ENCODE assay signal across 7 mouse cellular contexts in genomic region chr11:56307051-56307450, GRCm38 (mm10).
DNase-seq lines count a peak whose midpoint lies in the region; ATAC-seq and TF ChIP-seq lines count a peak whose summit lies in the region.

No protein-coding gene starts in this region.

- no peak overlapping the region for H3K9ac ChIP-seq in intestine, postnatal 0 days (ENCODE audit: low read depth, low read length)
- no peak overlapping the region for H3K9ac ChIP-seq in intestine, embryonic 16.5 days (ENCODE audit: low read depth, low read length)
- H3K9ac ChIP-seq in lung, postnatal 0 days (replicated peaks; ENCODE audit: low read depth) = no peak overlapping the region
- no peak overlapping the region for H3K9ac ChIP-seq in MEL (ENCODE audit: control insufficient read depth, low read depth, low read length, poor library complexity, severe bottlenecking)

- no peaks in the 10 kb centered on the region for H3K36me3 ChIP-seq in intestine, postnatal 0 days (ENCODE audit: control insufficient read depth, insufficient read depth)
- no peaks in the 10 kb centered on the region for H3K36me3 ChIP-seq in intestine, embryonic 16.5 days (ENCODE audit: control insufficient read depth, insufficient read depth, low read length)
- H3K36me3 ChIP-seq in lung, postnatal 0 days (ENCODE audit: insufficient read depth, low read length) = no peaks in the 10 kb centered on the region
- no peaks in the 10 kb centered on the region for H3K36me3 ChIP-seq in MEL (ENCODE audit: control insufficient read depth in 1 of 2, insufficient read depth in 2 of 2, low read length in 2 of 2)
- H3K36me3 ChIP-seq in embryonic facial prominence, embryonic 10.5 days (replicated peaks) = no peaks in the 10 kb centered on the region

- H3K27ac ChIP-seq in intestine, postnatal 0 days (ENCODE audit: low read depth, low read length) = no peak overlapping the region
- no peak overlapping the region for H3K27ac ChIP-seq in intestine, embryonic 16.5 days (ENCODE audit: low read length)
- H3K27ac ChIP-seq in lung, postnatal 0 days (ENCODE audit: low read length) = no peak overlapping the region
- H3K27ac ChIP-seq in MEL (ENCODE audit: control insufficient read depth, low read depth, low read length) = no peak overlapping the region
- no peak overlapping the region for H3K27ac ChIP-seq in embryonic facial prominence, embryonic 10.5 days (replicated peaks)

- 17% methylated on average over 3 of the region's 3 CpGs for WGBS in intestine, postnatal 0 days
- WGBS in intestine, embryonic 16.5 days = 26% methylated on average over 3 of the region's 3 CpGs
- 27% methylated on average over 3 of the region's 3 CpGs for whole genome bisulfite sequencing in lung, postnatal 0 days
- 25% methylated on average over 3 of the region's 3 CpGs for WGBS in embryonic facial prominence, embryonic 10.5 days

- no peaks in the 10 kb centered on the region for H3K27me3 ChIP-seq in intestine, postnatal 0 days (replicated peaks; ENCODE audit: control insufficient read depth, insufficient read depth, low read length)
- H3K27me3 ChIP-seq in intestine, embryonic 16.5 days (replicated peaks; ENCODE audit: control insufficient read depth, insufficient read depth, low read length) = no peaks in the 10 kb centered on the region
- no peaks in the 10 kb centered on the region for H3K27me3 ChIP-seq in lung, postnatal 0 days (replicated peaks; ENCODE audit: insufficient read depth, low read length)
- no peaks in the 10 kb centered on the region for H3K27me3 ChIP-seq in MEL (ENCODE audit: control insufficient read depth in 1 of 2, insufficient read depth in 2 of 2, low read length in 2 of 2)
- H3K27me3 ChIP-seq in embryonic facial prominence, embryonic 10.5 days (replicated peaks; ENCODE audit: low read depth, poor library complexity, severe bottlenecking) = no peaks in the 10 kb centered on the region

- H3K79me2 ChIP-seq in MEL (ENCODE audit: control insufficient read depth, insufficient read depth, low read length, poor library complexity) = no peaks in the 10 kb centered on the region

- H3K9me3 ChIP-seq in intestine, postnatal 0 days (ENCODE audit: control insufficient read depth) = no peaks in the 10 kb centered on the region
- H3K9me3 ChIP-seq in intestine, embryonic 16.5 days (ENCODE audit: control insufficient read depth, low read length) = no peaks in the 10 kb centered on the region
- no peaks in the 10 kb centered on the region for H3K9me3 ChIP-seq in lung, postnatal 0 days (ENCODE audit: low read length)
- H3K9me3 ChIP-seq in MEL (replicated peaks; ENCODE audit: insufficient read depth, low read length) = no peaks in the 10 kb centered on the region
- no peaks in the 10 kb centered on the region for H3K9me3 ChIP-seq in embryonic facial prominence, embryonic 10.5 days

- no peak for TF ChIP-seq EP300 in lung, postnatal 0 days (IDR thresholded peaks at IDR 0.05)
- TF ChIP-seq EP300 in MEL (IDR thresholded peaks at IDR 0.05; ENCODE audit: low read depth in 1 of 2, low read length in 2 of 2) = no peak

- no peaks in the 10 kb centered on the region for H3K4me1 ChIP-seq in intestine, postnatal 0 days (replicated peaks; ENCODE audit: control insufficient read depth, insufficient read depth, low read length)
- no peaks in the 10 kb centered on the region for H3K4me1 ChIP-seq in intestine, embryonic 16.5 days (ENCODE audit: control insufficient read depth, insufficient read depth, low read length)
- H3K4me1 ChIP-seq in lung, postnatal 0 days (ENCODE audit: insufficient read depth, low read depth, low read length) = no peaks in the 10 kb centered on the region
- no peaks in the 10 kb centered on the region for H3K4me1 ChIP-seq in MEL (ENCODE audit: control insufficient read depth in 1 of 2, insufficient read depth in 2 of 2, low read length in 2 of 2)
- H3K4me1 ChIP-seq in embryonic facial prominence, embryonic 10.5 days = no peaks in the 10 kb centered on the region

- no peak for DNase-seq in lung, postnatal 0 days (ENCODE audit: low spot score)
- no peak for DNase-seq in lung, postnatal 4 days
- DNase-seq in MEL (ENCODE audit: low read depth, low spot score) = peak; percentile 12
- peak; percentile 11 for DNase-seq in embryonic facial prominence, embryonic 10.5 days (ENCODE audit: low spot score)
- DNase-seq in B cell, adult 2 months = no peak

- H3K4me3 ChIP-seq in intestine, postnatal 0 days (ENCODE audit: low read depth, low read length) = no peak overlapping the region
- H3K4me3 ChIP-seq in intestine, embryonic 16.5 days (ENCODE audit: low read length) = no peak overlapping the region
- H3K4me3 ChIP-seq in lung, postnatal 0 days (ENCODE audit: low read depth, low read length) = no peak overlapping the region
- H3K4me3 ChIP-seq in MEL (ENCODE audit: control insufficient read depth in 1 of 2, insufficient read depth in 1 of 2, low read depth in 2 of 2, low read length in 2 of 2) = no peak overlapping the region
- H3K4me3 ChIP-seq in embryonic facial prominence, embryonic 10.5 days = no peak overlapping the region

- no peak for TF ChIP-seq POLR2A in MEL (IDR thresholded peaks at IDR 0.05; ENCODE audit: control insufficient read depth in 1 of 2, insufficient read depth in 1 of 2, low read depth in 1 of 2, low read length in 2 of 2, poor library complexity in 1 of 2)

- peak; percentile 50 for TF ChIP-seq CTCF in intestine, postnatal 0 days (IDR thresholded peaks at IDR 0.05; ENCODE audit: low read depth)
- TF ChIP-seq CTCF in lung, postnatal 0 days (IDR thresholded peaks at IDR 0.05) = peak; percentile 42
- TF ChIP-seq CTCF in MEL (IDR thresholded peaks at IDR 0.05 in 2 of 3, conservative IDR thresholded peaks at IDR 0.05 in 1 of 3; ENCODE audit: control insufficient read depth in 1 of 3, insufficient read depth in 1 of 3, low read depth in 2 of 3, low read length in 3 of 3, poor library complexity in 1 of 3, severe bottlenecking in 1 of 3) = peak; percentile 22 to 38 (median 34)

- no peak; the same call in 1 of the 2 replicates for TF ChIP-seq RAD21 in MEL (IDR thresholded peaks at IDR 0.05; ENCODE audit: low read depth, low read length)

- ATAC-seq in intestine, postnatal 0 days = no peak
- no peak for ATAC-seq in intestine, embryonic 16.5 days
- no peak for ATAC-seq in lung, postnatal 0 days

- no peak overlapping the region for H3K4me2 ChIP-seq in intestine, postnatal 0 days (replicated peaks; ENCODE audit: low read depth)
- no peak overlapping the region for H3K4me2 ChIP-seq in intestine, embryonic 16.5 days (ENCODE audit: low read depth, low read length)
- no peak overlapping the region for H3K4me2 ChIP-seq in lung, postnatal 0 days (replicated peaks; ENCODE audit: low read depth, low read length)

TF ChIP-seq in MEL, 35 proteins besides CTCF, POLR2A, EP300 and RAD21:
- TF ChIP-seq ELF1 (IDR thresholded peaks at IDR 0.05; ENCODE audit: low read depth, low read length) = no peak
- peak; percentile 40; the same call in 1 of the 2 replicates for TF ChIP-seq SMC3 (IDR thresholded peaks at IDR 0.05; ENCODE audit: low read depth, low read length)
- TF ChIP-seq MAZ (IDR thresholded peaks at IDR 0.05; ENCODE audit: low read depth, low read length) = no peak

Comparison
In these comparisons a context has a peak if more than half of its experiments do, and no peak if none do; other contexts are left out.
1. DNase-seq: peak in MEL (single experiment) and embryonic facial prominence, embryonic 10.5 days (single experiment); none in lung, postnatal 0 days (single experiment), lung, postnatal 4 days (0 of 2) and B cell, adult 2 months (0 of 2).
2. Peak in every context shown above with its lines, with median percentiles within 50 percentile points of each other: CTCF ChIP-seq.